Mouse (Mus musculus) kidney, postnatal 0 days (tissue): Measurements from ENCODE around the gene Traf4. TPM values are rescaled to one million over a fixed set of nuclear protein-coding genes. Genes with fewer than 3 reads are reported as not detected.

Experiments
- ATAC-seq: fragments of 200-750 bp; cut with Nextera tagmentation; replicated peaks from 2 replicates; pipeline ENCODE4 v1.8.0; 2017; ENCODE audit warnings: low read depth, moderate number of reproducible peaks, moderate TSS enrichment, moderate library complexity; ENCODE audit not compliant: low FRiP score
- DNase-seq: peaks from one replicate; pipeline ENCODE4 v3.0.0-alpha.2; 2016; ENCODE audit warnings: low spot score
- H3K27ac ChIP-seq: fragments of 300-500 bp; sonication (generic); 2 replicates; pipeline ENCODE4 v1.5.1; 2014; ENCODE audit warnings: mild to moderate bottlenecking
- H3K27me3 ChIP-seq: fragments of 300-500 bp; sonication (generic); 2 replicates; pipeline ENCODE4 v1.6.1; 2014; ENCODE audit warnings: low read length, mixed read lengths; ENCODE audit not compliant: insufficient read depth
- H3K36me3 ChIP-seq: fragments of 300-500 bp; sonication (generic); 2 replicates; pipeline ENCODE4 v1.6.1; 2014; ENCODE audit warnings: low read length, mixed read lengths; ENCODE audit not compliant: insufficient read depth
- H3K4me1 ChIP-seq: fragments of 300-500 bp; sonication (generic); replicated peaks from 2 replicates; pipeline ENCODE4 v1.6.1; 2014; ENCODE audit warnings: antibody characterized with exemption, low read length, mixed read lengths; ENCODE audit not compliant: insufficient read depth
- H3K4me2 ChIP-seq: fragments of 300-500 bp; sonication (generic); 2 replicates; pipeline ENCODE4 v1.6.1; 2014; ENCODE audit warnings: mild to moderate bottlenecking, low read length, moderate library complexity, mixed read lengths
- H3K4me3 ChIP-seq: fragments of 300-500 bp; sonication (generic); replicated peaks from 2 replicates; pipeline ENCODE4 v1.5.1; 2014; ENCODE audit warnings: low read depth, low read length
- H3K9ac ChIP-seq: fragments of 300-500 bp; sonication (generic); 2 replicates; pipeline ENCODE4 v1.6.1; 2014; ENCODE audit warnings: low read depth, low read length
- H3K9me3 ChIP-seq: fragments of 300-500 bp; sonication (generic); replicated peaks from 2 replicates; pipeline ENCODE4 v1.6.1; 2016; ENCODE audit warnings: low read length, inconsistent platforms, mixed read lengths
- CTCF ChIP-seq: IDR thresholded peaks from 2 replicates; pipeline ENCODE4 v1.5.1; 2016; ENCODE audit warnings: antibody characterized with exemption, low read depth, mild to moderate bottlenecking, moderate library complexity
- WGBS: fragments of 180-500 bp; shearing (Covaris S2); extraction: QIAGEN DNeasy Blood & Tissue Kit; methylation state at CpG from one replicate; pipeline ENCODE4 v1.1.7; 2014; 5-methylcytosine and 5-hydroxymethylcytosine counted together
- polyA plus RNA-seq: library from polyadenylated mRNA; unstranded; fragments of >200 nt; fragmentation: Nextera tagmentation; extraction: Ambion mirVana; gene quantifications from 2 replicates; pipeline ENCODE4 v1.2.1, GENCODE M21; 2015

Gene Traf4
- polyA plus RNA-seq: 79.2 and 79.6 TPM in 2 replicates

GRCm38 (mm10) chr11:78164924-78165760 is at the start of gene Traf4:
TSS of gene Traf4 (minus strand) at chr11:78165589.
- Histone ChIP-seq H3K36me3 (peaks cover 14% of the 10 kb centered on the region), H3K27ac (peak within 1 kb of the TSS; percentile 98), H3K9me3 (no peaks in the 10 kb centered on the region), H3K4me2 (peak within 1 kb of the TSS; percentile 90), H3K27me3 (no peaks in the 10 kb centered on the region), H3K4me3 (peak within 1 kb of the TSS; percentile 95), H3K4me1 (peaks cover 28% of the 10 kb centered on the region), H3K9ac (peak within 1 kb of the TSS; percentile 93)
- TF ChIP-seq CTCF: peak; percentile 34; the same call in 1 of the 2 replicates
- DNase-seq: peak; percentile 94
- ATAC-seq: peak; percentile 77
- WGBS: under 1% methylated on average over 65 of the region's 78 CpGs

GRCm38 (mm10) chr11:78213086-78213817 is 47.9 kb upstream of the Traf4 start:
- Histone ChIP-seq H3K9me3 (no peaks in the 10 kb centered on the region), H3K27ac (no peak overlapping the region), H3K4me1 (no peaks in the 10 kb centered on the region), H3K4me2 (no peak overlapping the region), H3K36me3 (peaks cover 88% of the 10 kb centered on the region), H3K27me3 (no peaks in the 10 kb centered on the region), H3K9ac (no peak overlapping the region), H3K4me3 (no peak overlapping the region)
- 93% methylated on average over 14 of the region's 14 CpGs for WGBS
- ATAC-seq (no peak), DNase-seq (no peak)
- no peak for TF ChIP-seq CTCF

DNA sequence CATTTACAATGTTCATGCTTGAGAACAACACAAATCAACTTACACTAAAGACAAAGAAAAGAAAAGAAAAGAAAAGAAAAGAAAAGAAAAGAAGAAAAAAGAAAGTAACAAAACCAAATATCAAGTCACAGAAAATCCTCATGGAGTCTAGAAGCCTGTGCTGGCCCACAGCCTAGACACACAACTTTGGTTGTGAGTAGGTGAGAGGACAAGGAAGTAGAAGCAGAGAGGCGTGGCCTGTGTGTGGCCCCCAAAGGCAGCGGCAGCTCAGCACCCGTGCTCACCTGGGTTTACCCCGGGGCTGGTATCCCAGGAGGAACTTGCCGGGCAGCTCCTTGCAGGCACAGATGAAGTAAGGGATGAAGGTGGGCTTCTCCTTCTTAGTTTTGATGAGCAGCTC is 46.1 kb upstream of the Traf4 start:
- 91% methylated on average over 5 of the region's 5 CpGs for WGBS
- no peaks in the 10 kb centered on the region for H3K27me3 ChIP-seq
- ATAC-seq: no peak
- no peak for DNase-seq
- no peak for TF ChIP-seq CTCF
- H3K9ac ChIP-seq: no peak overlapping the region
- H3K9me3 ChIP-seq: no peaks in the 10 kb centered on the region
- H3K36me3 ChIP-seq: peaks cover 87% of the 10 kb centered on the region
- H3K4me2 ChIP-seq: no peak overlapping the region
- H3K27ac ChIP-seq: no peak overlapping the region
- no peaks in the 10 kb centered on the region for H3K4me1 ChIP-seq
- H3K4me3 ChIP-seq: no peak overlapping the region

- no peak overlapping the region for H3K4me2 ChIP-seq
- no peak overlapping the region for H3K9ac ChIP-seq
- no peak for TF ChIP-seq CTCF
- H3K4me1 ChIP-seq: peaks cover 3% of the 10 kb centered on the region; the same call in 1 of the 2 replicates
- ATAC-seq (no peak), DNase-seq (no peak)
- peaks cover 80% of the 10 kb centered on the region for H3K36me3 ChIP-seq
- 64% methylated on average over 7 of the region's 7 CpGs for WGBS
- no peak overlapping the region for H3K4me3 ChIP-seq
- H3K9me3 ChIP-seq: no peaks in the 10 kb centered on the region
- H3K27ac ChIP-seq: no peak overlapping the region
- no peaks in the 10 kb centered on the region for H3K27me3 ChIP-seq
Measured at GRCm38 (mm10) chr11:78210615-78211014, 45.2 kb upstream of the Traf4 start.

- whole genome bisulfite sequencing: 89% methylated on average over 6 of the region's 6 CpGs
- TF ChIP-seq CTCF: no peak
Measured at GRCm38 (mm10) chr11:78209886-78210285, 44.5 kb upstream of the Traf4 start.

DNA sequence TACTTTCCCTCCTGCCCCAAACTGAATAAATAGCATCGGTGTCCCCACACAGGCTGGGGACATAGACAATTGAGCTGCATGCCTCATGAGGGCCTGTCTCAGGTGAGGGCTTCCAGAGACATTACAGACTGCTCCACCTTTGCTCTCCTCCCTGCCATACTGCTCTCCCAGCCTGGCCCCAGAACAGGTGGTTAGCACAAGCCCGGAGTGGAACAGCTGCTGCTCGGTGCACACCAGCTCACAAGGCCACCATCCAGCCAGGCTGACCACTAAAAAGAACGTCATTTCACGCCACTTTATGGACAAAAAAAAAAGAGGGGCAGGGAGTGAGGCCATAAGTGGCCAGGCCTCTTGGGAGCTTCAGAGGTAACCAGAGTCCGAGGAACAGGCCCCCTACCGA is 41.8 kb upstream of the Traf4 start:
- TF ChIP-seq CTCF: no peak
- WGBS: 86% methylated on average over 7 of the region's 7 CpGs

More at GRCm38 (mm10) chr11:78209886-78210285, 44.5 kb upstream of the Traf4 start:
- no peak overlapping the region for H3K4me2 ChIP-seq
- H3K36me3 ChIP-seq: peaks cover 75% of the 10 kb centered on the region
- peaks cover 3% of the 10 kb centered on the region; the same call in 1 of the 2 replicates for H3K4me1 ChIP-seq
- no peak overlapping the region for H3K4me3 ChIP-seq
- H3K27ac ChIP-seq: no peak overlapping the region
- H3K27me3 ChIP-seq: no peaks in the 10 kb centered on the region
- H3K9me3 ChIP-seq: no peaks in the 10 kb centered on the region
- ATAC-seq (no peak), DNase-seq (no peak)
- H3K9ac ChIP-seq: no peak overlapping the region

More for the DNA sequence above, 41.8 kb upstream of the Traf4 start:
- Histone ChIP-seq H3K9me3 (no peaks in the 10 kb centered on the region), H3K4me2 (no peak overlapping the region), H3K4me3 (no peak overlapping the region), H3K4me1 (peaks cover 3% of the 10 kb centered on the region; the same call in 1 of the 2 replicates), H3K36me3 (peaks cover 54% of the 10 kb centered on the region), H3K27me3 (no peaks in the 10 kb centered on the region), H3K27ac (no peak overlapping the region), H3K9ac (no peak overlapping the region)
- DNase-seq (no peak), ATAC-seq (no peak)
